Mouse (Mus musculus): ENCODE data around the gene Fgfr2. TPM values are rescaled to one million over a fixed set of nuclear protein-coding genes. Genes with fewer than 3 reads are reported as not detected.
"Not testable (repeated sequence)": the region's sequence is repeated elsewhere in the genome, so short reads cannot be mapped to it uniquely, and the experiment has no call there.

Fgfr2 gene
- polyA plus RNA-seq, 1 experiment from 2014 or later = 18.5 TPM

DNA sequence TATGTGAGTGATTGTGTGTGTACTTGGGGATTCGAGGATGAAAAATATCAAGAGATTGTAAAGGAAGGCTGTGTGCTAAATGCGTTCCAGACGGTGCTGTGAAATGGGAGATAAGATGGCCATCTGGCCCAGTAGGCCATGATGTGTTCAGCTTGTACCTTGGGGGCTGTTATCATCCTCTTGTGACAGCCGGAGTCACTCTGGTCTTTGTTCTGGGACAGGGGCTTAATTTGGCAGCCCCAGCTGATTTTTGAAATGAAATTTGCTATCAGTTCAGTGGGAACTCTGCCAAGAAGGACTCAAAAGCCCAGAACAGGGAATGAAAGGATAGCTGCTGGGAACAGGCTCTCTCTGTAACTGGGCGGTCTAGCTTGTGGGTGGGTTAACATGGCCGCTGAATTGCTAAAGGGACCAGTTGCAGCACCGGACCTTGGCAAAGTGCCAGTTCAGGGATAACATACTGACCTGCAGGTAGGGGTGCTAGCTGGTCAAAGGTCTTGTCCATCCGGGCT, 2453.7 kb downstream of the Fgfr2 start:
- Histone ChIP-seq H3K4me2 (no peak overlapping the region), H3K27ac (no peak overlapping the region), H3K36me3 (no peaks in the 10 kb centered on the region; the same call in 1 of the 2 replicates), H3K27me3 (replicated peaks) (no peaks in the 10 kb centered on the region), H3K9ac (no peak overlapping the region), H3K4me3 (no peak overlapping the region), H3K4me1 (peaks cover 28% of the 10 kb centered on the region), H3K9me3 (replicated peaks) (no peaks in the 10 kb centered on the region)
- ATAC-seq = peak; percentile 38; the same call in 1 of the 2 replicates
- WGBS (ENCODE audit: insufficient replicate concordance) = 42% methylated on average over 8 of the region's 8 CpGs

GRCm38 (mm10) chr7:130668729-130669281, 2454.3 kb downstream of the Fgfr2 start:
- WGBS (ENCODE audit: insufficient replicate concordance) = 56% methylated on average over 7 of the region's 7 CpGs
- no peak for ATAC-seq
- no peaks in the 10 kb centered on the region for H3K9me3 ChIP-seq (replicated peaks)
- no peak overlapping the region for H3K4me3 ChIP-seq
- no peak overlapping the region for H3K27ac ChIP-seq
- H3K4me2 ChIP-seq = no peak overlapping the region
- no peaks in the 10 kb centered on the region for H3K27me3 ChIP-seq (replicated peaks)
- peaks cover 28% of the 10 kb centered on the region for H3K4me1 ChIP-seq
- no peaks in the 10 kb centered on the region; the same call in 1 of the 2 replicates for H3K36me3 ChIP-seq
- H3K9ac ChIP-seq = no peak overlapping the region

GRCm38 (mm10) chr7:130668013-130668412, 2455.1 kb downstream of the Fgfr2 start:
- not testable (repeated sequence) for H3K4me3 ChIP-seq; ATAC-seq; H3K4me2 ChIP-seq; H3K36me3 ChIP-seq; H3K27ac ChIP-seq; H3K27me3 ChIP-seq (replicated peaks); H3K9me3 ChIP-seq (replicated peaks); H3K9ac ChIP-seq
- peaks cover 25% of the 10 kb centered on the region for H3K4me1 ChIP-seq
- WGBS (ENCODE audit: insufficient replicate concordance) = 85% methylated on average over 1 of the region's 1 CpGs

DNA sequence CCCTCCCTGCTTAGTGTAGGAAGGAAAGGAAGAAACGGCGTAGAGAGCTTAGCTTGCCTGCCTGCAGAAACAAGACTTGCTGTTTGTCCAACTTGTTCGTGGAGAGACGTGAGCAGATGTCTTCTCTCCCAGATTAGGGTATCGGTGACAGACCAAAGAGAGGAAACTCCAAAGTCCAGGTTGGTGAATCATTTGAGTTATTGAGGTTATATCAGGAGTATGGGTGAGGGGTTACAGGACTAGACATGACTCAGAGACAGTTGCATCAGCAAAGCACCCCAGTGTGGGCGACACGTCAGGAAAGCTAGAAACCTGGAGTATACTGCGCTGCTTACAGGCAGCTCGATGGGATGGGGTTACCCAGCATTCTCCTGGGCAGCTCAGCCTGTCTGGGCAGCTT, 2457.8 kb downstream of the Fgfr2 start:
- Histone ChIP-seq H3K9ac (no peak overlapping the region), H3K9me3 (replicated peaks) (no peaks in the 10 kb centered on the region), H3K27me3 (replicated peaks) (no peaks in the 10 kb centered on the region), H3K36me3 (peaks cover 7% of the 10 kb centered on the region; the same call in 1 of the 2 replicates), H3K4me3 (no peak overlapping the region), H3K4me1 (peaks cover 20% of the 10 kb centered on the region), H3K27ac (no peak overlapping the region), H3K4me2 (no peak overlapping the region)
- no peak for ATAC-seq
- WGBS (ENCODE audit: insufficient replicate concordance) = 84% methylated on average over 9 of the region's 9 CpGs

DNA sequence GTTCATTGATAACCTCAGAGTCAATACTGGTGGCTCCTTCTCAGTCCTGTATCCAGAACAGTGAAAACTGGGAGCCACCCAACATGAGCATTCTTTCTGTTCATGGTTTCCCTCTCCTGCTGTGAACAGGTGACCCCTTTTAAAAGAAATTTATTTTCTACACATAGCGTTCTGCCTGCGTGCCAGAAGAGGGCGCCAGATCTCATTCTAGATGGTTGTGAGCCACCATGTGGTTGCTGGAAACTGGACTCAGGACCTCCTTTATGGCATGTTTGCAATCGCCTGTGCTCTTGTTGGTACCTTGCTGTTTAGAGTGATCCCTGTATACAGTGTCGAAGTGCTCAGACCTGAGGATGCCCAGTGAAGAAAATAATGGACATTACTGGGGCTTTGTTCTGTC, 2458.5 kb downstream of the Fgfr2 start:
- Histone ChIP-seq H3K27ac (no peak overlapping the region), H3K4me1 (peaks cover 13% of the 10 kb centered on the region), H3K27me3 (replicated peaks) (no peaks in the 10 kb centered on the region), H3K9me3 (replicated peaks) (no peaks in the 10 kb centered on the region), H3K4me3 (no peak overlapping the region), H3K36me3 (peaks cover 7% of the 10 kb centered on the region; the same call in 1 of the 2 replicates), H3K4me2 (no peak overlapping the region), H3K9ac (no peak overlapping the region)
- 74% methylated on average over 5 of the region's 5 CpGs for WGBS (ENCODE audit: insufficient replicate concordance)
- ATAC-seq = no peak

DNA sequence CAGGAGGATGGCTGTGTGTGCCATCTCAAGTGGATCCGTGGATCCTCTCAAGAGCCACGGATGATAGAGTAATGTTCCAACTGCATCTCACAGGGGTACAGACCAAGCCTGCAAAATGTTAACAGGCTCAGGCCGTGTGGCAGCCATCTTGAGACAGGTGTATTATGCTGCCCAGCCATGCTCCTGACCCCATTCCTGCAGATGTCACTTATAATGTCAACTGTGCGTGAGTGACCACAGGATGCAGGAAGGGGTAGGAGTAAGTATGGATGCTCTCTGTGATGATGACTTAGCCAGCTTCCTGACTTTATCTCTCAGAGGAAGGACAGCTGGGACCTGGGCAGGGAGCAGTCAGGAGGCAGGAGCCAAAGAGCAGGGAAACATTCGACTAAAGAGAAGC, 2459.1 kb downstream of the Fgfr2 start:
- Histone ChIP-seq H3K9me3 (replicated peaks) (no peaks in the 10 kb centered on the region), H3K4me1 (peaks cover 8% of the 10 kb centered on the region), H3K27me3 (replicated peaks) (no peaks in the 10 kb centered on the region), H3K36me3 (peaks cover 7% of the 10 kb centered on the region; the same call in 1 of the 2 replicates), H3K4me3 (no peak overlapping the region), H3K27ac (no peak overlapping the region), H3K9ac (no peak overlapping the region), H3K4me2 (no peak overlapping the region)
- WGBS (ENCODE audit: insufficient replicate concordance) = 82% methylated on average over 5 of the region's 5 CpGs
- no peak for ATAC-seq

DNA sequence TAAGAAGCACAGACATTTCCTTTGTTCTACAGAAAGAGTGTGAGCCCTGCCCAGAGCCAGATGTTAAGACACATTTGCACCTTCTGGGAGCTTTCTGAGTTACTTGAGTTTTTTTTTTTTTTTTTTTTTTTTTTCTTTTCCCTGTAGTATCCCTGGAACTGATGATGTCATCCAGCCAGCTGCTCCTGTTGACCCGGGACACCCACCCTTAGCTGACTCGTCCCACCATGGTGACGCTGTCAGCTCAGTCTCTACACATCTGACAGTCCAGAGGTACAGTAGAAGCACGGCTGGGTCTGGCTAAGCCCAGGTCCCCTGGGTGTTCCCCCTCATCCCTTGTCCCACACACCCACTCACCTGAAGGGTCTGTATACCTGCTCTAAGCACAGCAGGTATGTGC, 2460.3 kb downstream of the Fgfr2 start:
- Histone ChIP-seq H3K27me3 (replicated peaks) (no peaks in the 10 kb centered on the region), H3K9ac (no peak overlapping the region), H3K4me3 (no peak overlapping the region), H3K27ac (no peak overlapping the region), H3K36me3 (peaks cover 7% of the 10 kb centered on the region; the same call in 1 of the 2 replicates), H3K9me3 (replicated peaks) (no peaks in the 10 kb centered on the region), H3K4me2 (no peak overlapping the region), H3K4me1 (no peaks in the 10 kb centered on the region)
- ATAC-seq = no peak
- WGBS (ENCODE audit: insufficient replicate concordance) = 64% methylated on average over 4 of the region's 4 CpGs

DNA sequence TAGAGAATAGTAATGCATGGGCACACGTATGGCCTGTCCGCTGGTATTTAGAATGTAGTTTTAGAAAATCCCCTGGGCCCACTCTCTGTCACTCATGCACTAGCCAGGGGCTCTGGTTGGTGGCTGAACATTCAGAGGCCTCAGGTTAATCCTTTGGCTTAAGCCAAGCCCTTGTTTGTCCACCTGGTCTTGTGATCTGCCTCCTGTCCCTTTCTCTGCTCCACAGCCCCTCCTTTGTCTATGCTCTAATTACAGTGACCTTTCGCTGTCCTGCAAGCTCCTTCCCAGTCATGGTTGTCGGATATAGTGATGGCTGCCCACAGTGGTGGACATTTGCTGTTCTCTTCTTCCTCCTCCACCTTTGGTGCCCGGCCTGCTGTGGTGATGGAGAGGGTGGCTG, 2460.9 kb downstream of the Fgfr2 start:
- no peak for ATAC-seq
- Histone ChIP-seq H3K27ac (no peak overlapping the region), H3K9ac (no peak overlapping the region), H3K27me3 (replicated peaks) (no peaks in the 10 kb centered on the region), H3K36me3 (peaks cover 7% of the 10 kb centered on the region; the same call in 1 of the 2 replicates), H3K9me3 (replicated peaks) (no peaks in the 10 kb centered on the region), H3K4me1 (no peaks in the 10 kb centered on the region), H3K4me2 (no peak overlapping the region), H3K4me3 (no peak overlapping the region)
- WGBS (ENCODE audit: insufficient replicate concordance) = 77% methylated on average over 5 of the region's 5 CpGs

GRCm38 (mm10) chr7:130659129-130659528, 2464.0 kb downstream of the Fgfr2 start:
- Histone ChIP-seq H3K9me3 (replicated peaks) (no peaks in the 10 kb centered on the region), H3K27ac (no peak overlapping the region), H3K4me3 (no peak overlapping the region), H3K4me1 (peaks cover 20% of the 10 kb centered on the region), H3K9ac (no peak overlapping the region), H3K36me3 (peaks cover 7% of the 10 kb centered on the region; the same call in 1 of the 2 replicates), H3K4me2 (no peak overlapping the region), H3K27me3 (replicated peaks) (no peaks in the 10 kb centered on the region)
- 59% methylated on average over 5 of the region's 5 CpGs for WGBS (ENCODE audit: insufficient replicate concordance)
- no peak for ATAC-seq

GRCm38 (mm10) chr7:130657751-130658150, 2465.4 kb downstream of the Fgfr2 start:
- Histone ChIP-seq H3K36me3 (no peaks in the 10 kb centered on the region), H3K4me1 (peaks cover 20% of the 10 kb centered on the region), H3K9ac (no peak overlapping the region), H3K27me3 (replicated peaks) (no peaks in the 10 kb centered on the region), H3K4me2 (no peak overlapping the region), H3K27ac (no peak overlapping the region), H3K9me3 (replicated peaks) (no peaks in the 10 kb centered on the region), H3K4me3 (no peak overlapping the region)
- no peak for ATAC-seq
- 40% methylated on average over 13 of the region's 13 CpGs for WGBS (ENCODE audit: insufficient replicate concordance)

GRCm38 (mm10) chr7:130656965-130657364, 2466.2 kb downstream of the Fgfr2 start:
- Histone ChIP-seq H3K27ac (no peak overlapping the region), H3K4me3 (no peak overlapping the region), H3K36me3 (no peaks in the 10 kb centered on the region), H3K4me1 (peaks cover 20% of the 10 kb centered on the region), H3K4me2 (no peak overlapping the region), H3K9me3 (replicated peaks) (no peaks in the 10 kb centered on the region), H3K9ac (no peak overlapping the region), H3K27me3 (replicated peaks) (no peaks in the 10 kb centered on the region)
- 83% methylated on average over 8 of the region's 8 CpGs for WGBS (ENCODE audit: insufficient replicate concordance)
- no peak for ATAC-seq

DNA sequence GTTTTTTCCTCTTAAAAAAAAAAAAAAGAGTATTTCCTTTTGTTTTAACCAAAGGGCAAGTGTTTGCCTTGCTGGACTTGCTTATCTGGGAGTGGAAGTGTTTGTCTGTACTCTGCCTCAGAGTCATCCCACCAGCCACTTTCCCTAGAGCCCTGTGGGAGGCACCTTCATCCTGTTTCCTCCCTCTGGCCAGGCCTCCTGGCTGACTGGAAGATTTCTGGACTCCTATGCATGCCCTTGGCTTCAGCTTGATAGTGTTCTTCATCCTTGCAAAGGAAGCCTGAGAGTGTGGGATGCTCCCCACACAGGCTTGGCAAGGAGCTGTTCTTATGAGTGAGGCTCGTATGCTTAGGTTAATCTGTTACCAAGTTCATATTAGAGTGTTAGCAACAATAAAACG, 2468.6 kb downstream of the Fgfr2 start:
- Histone ChIP-seq H3K4me1 (peaks cover 20% of the 10 kb centered on the region), H3K4me2 (no peak overlapping the region), H3K9ac (no peak overlapping the region), H3K27ac (no peak overlapping the region), H3K36me3 (no peaks in the 10 kb centered on the region), H3K4me3 (no peak overlapping the region), H3K9me3 (replicated peaks) (no peaks in the 10 kb centered on the region), H3K27me3 (replicated peaks) (no peaks in the 10 kb centered on the region)
- WGBS (ENCODE audit: insufficient replicate concordance) = 33% methylated on average over 2 of the region's 2 CpGs
- ATAC-seq = no peak; the same call in 1 of the 2 replicates

All from liver, embryonic 12.5 days (tissue).